Mouse (Mus musculus) liver, embryonic 12.5 days (tissue): ENCODE data around the gene Dner. TPM values are rescaled to one million over a fixed set of nuclear protein-coding genes. Genes with fewer than 3 reads are reported as not detected.

Experiments used
- ATAC-seq: fragments of 200-750 bp; cut with Nextera tagmentation; 2 replicates; pipeline ENCODE4 v1.8.0; 2017; ENCODE audit warnings: moderate number of reproducible peaks, mild to moderate bottlenecking, moderate library complexity
- H3K27ac ChIP-seq: fragments of 300-500 bp; sonication (generic); 2 replicates; pipeline ENCODE4 v1.5.1; 2016; ENCODE audit warnings: mild to moderate bottlenecking
- H3K27me3 ChIP-seq: fragments of 300-500 bp; sonication (generic); replicated peaks from 2 replicates; pipeline ENCODE4 v1.6.1; 2016; ENCODE audit warnings: mild to moderate bottlenecking, moderate library complexity
- H3K36me3 ChIP-seq: fragments of 300-500 bp; sonication (generic); 2 replicates; pipeline ENCODE4 v1.6.1; 2016; ENCODE audit warnings: mild to moderate bottlenecking, moderate library complexity
- H3K4me1 ChIP-seq: fragments of 300-500 bp; sonication (generic); 2 replicates; pipeline ENCODE4 v1.6.1; 2016
- H3K4me2 ChIP-seq: fragments of 300-500 bp; sonication (generic); 2 replicates; pipeline ENCODE4 v1.6.1; 2016; ENCODE audit warnings: mild to moderate bottlenecking, moderate library complexity
- H3K4me3 ChIP-seq: fragments of 300-500 bp; sonication (generic); 2 replicates; pipeline ENCODE4 v1.5.1; 2016; ENCODE audit warnings: mild to moderate bottlenecking, moderate library complexity
- H3K9ac ChIP-seq: fragments of 300-500 bp; sonication (generic); 2 replicates; pipeline ENCODE4 v1.6.1; 2016; ENCODE audit warnings: mild to moderate bottlenecking, moderate library complexity
- H3K9me3 ChIP-seq: fragments of 300-500 bp; sonication (generic); replicated peaks from 2 replicates; pipeline ENCODE4 v1.6.1; 2016; ENCODE audit warnings: mild to moderate bottlenecking, moderate library complexity
- WGBS: fragments of 180-500 bp; shearing (Covaris S2); methylation state at CpG from one replicate; pipeline ENCODE4 v1.1.7; 2016; ENCODE audit not compliant: insufficient replicate concordance; 5-methylcytosine and 5-hydroxymethylcytosine counted together
- polyA plus RNA-seq: library from polyadenylated mRNA; unstranded; fragments of >200 nt; fragmentation: Nextera tagmentation; extraction: Ambion mirVana; gene quantifications from 2 replicates; pipeline ENCODE4 v1.2.1, GENCODE M21; 2016

Dner gene
- 0.06 and 0.08 TPM in 2 replicates for polyA plus RNA-seq

DNA sequence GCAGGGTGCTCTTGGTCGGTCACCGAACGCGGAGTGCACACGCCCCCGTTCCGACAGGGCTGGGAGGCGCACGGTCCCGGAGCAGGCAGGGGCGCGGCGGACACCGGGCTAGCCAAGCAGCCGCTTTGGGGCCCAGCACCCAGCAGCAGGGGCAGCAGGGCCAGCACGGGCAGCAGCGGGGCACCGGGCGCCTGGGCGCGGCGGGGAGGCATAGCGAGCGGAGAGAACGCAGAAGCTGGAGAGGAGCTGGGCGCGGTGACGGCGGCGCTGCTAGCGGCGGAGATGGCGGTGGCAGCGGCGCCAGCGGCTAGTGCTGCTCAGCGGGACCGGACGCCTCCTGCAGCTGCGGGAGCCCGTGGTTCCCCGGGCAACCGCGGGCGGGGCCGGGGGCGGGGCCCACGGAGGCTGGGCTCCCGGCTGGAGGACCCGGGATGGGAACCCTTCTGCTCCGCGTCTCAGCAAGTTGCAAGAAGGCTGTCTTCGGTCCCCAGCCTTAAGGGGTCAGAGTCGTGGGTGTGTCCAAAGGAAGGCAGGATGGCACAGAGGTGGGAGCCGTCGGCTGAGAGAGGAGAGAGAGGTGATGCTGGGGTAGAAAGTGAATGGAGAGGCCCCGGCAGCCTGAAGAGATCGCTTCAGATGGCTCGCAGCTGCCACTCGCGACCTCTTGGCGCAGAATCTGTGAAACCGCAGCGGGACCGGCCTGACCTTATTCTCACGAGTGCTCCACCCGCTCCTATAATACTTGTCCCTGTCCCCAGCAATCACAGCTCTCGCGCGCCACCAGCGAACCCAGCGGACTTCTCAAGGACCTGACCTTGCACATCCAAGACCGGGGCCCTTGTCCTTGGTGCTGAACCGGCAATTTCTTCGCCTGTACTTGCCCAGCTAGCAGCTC, at the start of gene Dner:
TSS of gene Dner (minus strand) at position 705 of the 895 bp plus-strand sequence.
- H3K27me3 ChIP-seq: peaks cover 37% of the 10 kb centered on the region
- no peaks in the 10 kb centered on the region for H3K9me3 ChIP-seq
- H3K4me2 ChIP-seq: peak within 1 kb of the TSS; percentile 66
- H3K4me1 ChIP-seq: no peaks in the 10 kb centered on the region
- H3K36me3 ChIP-seq: no peaks in the 10 kb centered on the region
- peak; percentile 30; the same call in 1 of the 2 replicates for ATAC-seq
- 2% methylated on average over 74 of the region's 75 CpGs for WGBS
- H3K4me3 ChIP-seq: peak within 1 kb of the TSS; percentile 44
- H3K9ac ChIP-seq: no peak within 1 kb of the TSS
- H3K27ac ChIP-seq: no peak within 1 kb of the TSS

GRCm38 (mm10) chr1:84742156-84742555, 46.1 kb upstream of the Dner start:
- ATAC-seq: no peak
- Histone ChIP-seq H3K4me3 (no peak overlapping the region), H3K27me3 (no peaks in the 10 kb centered on the region), H3K36me3 (peaks cover 74% of the 10 kb centered on the region), H3K4me1 (no peaks in the 10 kb centered on the region), H3K9ac (no peak overlapping the region), H3K4me2 (no peak overlapping the region), H3K27ac (no peak overlapping the region), H3K9me3 (no peaks in the 10 kb centered on the region)
- 90% methylated on average over 3 of the region's 3 CpGs for WGBS

DNA sequence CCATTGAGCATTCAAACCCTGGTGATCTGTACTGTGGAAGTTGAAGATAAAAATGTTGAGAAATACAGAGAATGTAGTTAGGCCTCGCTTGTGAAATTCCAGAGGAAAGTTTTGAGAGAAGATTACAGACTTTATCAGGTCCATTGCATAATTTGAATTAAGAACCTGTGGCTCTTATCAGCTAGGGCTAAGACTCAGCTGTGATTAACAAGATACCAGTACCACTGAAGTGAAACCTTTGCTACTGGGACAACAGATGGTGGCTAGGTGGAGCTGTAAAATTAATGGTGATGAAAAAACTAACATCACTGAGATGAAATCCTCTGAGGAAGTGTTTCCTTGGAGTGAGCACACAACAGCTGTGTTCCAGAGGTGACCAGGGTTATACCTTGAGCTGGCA, 44.1 kb upstream of the Dner start:
- Histone ChIP-seq H3K4me3 (no peak overlapping the region), H3K27ac (no peak overlapping the region), H3K36me3 (peaks cover 74% of the 10 kb centered on the region), H3K4me2 (no peak overlapping the region), H3K9ac (no peak overlapping the region), H3K4me1 (no peaks in the 10 kb centered on the region), H3K9me3 (no peaks in the 10 kb centered on the region), H3K27me3 (no peaks in the 10 kb centered on the region)
- WGBS: 67% methylated on average over 1 of the region's 1 CpGs
- no peak for ATAC-seq

- ATAC-seq: no peak
- Histone ChIP-seq H3K27ac (no peak overlapping the region), H3K4me1 (no peaks in the 10 kb centered on the region), H3K36me3 (peaks cover 73% of the 10 kb centered on the region), H3K9ac (no peak overlapping the region), H3K4me3 (no peak overlapping the region), H3K9me3 (no peaks in the 10 kb centered on the region), H3K4me2 (no peak overlapping the region), H3K27me3 (no peaks in the 10 kb centered on the region)
- WGBS: 72% methylated on average over 1 of the region's 1 CpGs
Measured at GRCm38 (mm10) chr1:84737097-84737496, 41.1 kb upstream of the Dner start.

DNA sequence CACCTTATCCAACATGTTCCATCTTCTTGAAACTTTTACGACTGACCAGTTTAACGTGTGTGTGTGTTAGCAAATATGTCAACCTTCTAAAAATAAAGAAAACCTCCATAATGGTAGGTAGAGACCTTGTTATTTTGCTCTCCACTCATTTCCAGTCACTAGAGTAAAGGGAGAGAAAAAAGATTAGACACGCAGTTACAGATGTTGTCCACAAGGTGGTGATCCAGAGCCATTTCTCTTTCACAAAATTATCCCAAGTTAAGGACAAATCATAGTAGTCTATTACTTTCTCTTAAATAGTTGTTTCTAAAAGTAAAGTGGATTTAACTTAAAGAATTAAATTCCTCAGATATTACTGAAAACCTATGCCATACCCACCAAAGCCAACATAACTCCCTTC, 37.8 kb upstream of the Dner start:
- Histone ChIP-seq H3K4me1 (no peaks in the 10 kb centered on the region), H3K9ac (no peak overlapping the region), H3K4me3 (no peak overlapping the region), H3K36me3 (peaks cover 73% of the 10 kb centered on the region), H3K9me3 (no peaks in the 10 kb centered on the region), H3K4me2 (no peak overlapping the region), H3K27me3 (no peaks in the 10 kb centered on the region), H3K27ac (no peak overlapping the region)
- ATAC-seq: no peak
- WGBS: 58% methylated on average over 3 of the region's 3 CpGs

DNA sequence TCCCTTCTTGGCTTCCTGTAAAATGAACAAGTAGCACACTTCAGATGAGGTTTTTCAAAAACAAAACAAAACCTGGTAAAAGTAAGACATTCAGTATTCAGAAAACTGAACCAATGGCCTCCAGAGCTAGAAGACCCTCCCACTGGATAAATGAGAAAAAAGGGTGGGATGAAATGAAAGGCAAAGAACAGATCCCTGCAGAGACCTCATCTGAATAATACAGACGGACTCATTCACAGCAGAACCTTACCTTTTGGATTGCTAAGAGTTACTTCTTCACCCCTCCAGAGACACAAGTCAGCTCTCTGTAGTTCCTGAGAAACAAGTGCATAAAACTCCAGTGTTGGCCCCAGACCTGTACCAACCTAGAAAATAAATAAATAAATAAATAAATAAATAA, 35.7 kb upstream of the Dner start:
- Histone ChIP-seq H3K36me3 (peaks cover 73% of the 10 kb centered on the region), H3K4me1 (no peaks in the 10 kb centered on the region), H3K4me2 (no peak overlapping the region), H3K27ac (no peak overlapping the region), H3K9me3 (no peaks in the 10 kb centered on the region), H3K9ac (no peak overlapping the region), H3K4me3 (no peak overlapping the region), H3K27me3 (no peaks in the 10 kb centered on the region)
- no peak for ATAC-seq
- WGBS: 88% methylated on average over 1 of the region's 1 CpGs

GRCm38 (mm10) chr1:84722841-84723240, 26.8 kb upstream of the Dner start:
- Histone ChIP-seq H3K4me3 (no peak overlapping the region), H3K27ac (no peak overlapping the region), H3K36me3 (peaks cover 57% of the 10 kb centered on the region), H3K27me3 (no peaks in the 10 kb centered on the region), H3K4me2 (no peak overlapping the region), H3K9me3 (no peaks in the 10 kb centered on the region), H3K4me1 (no peaks in the 10 kb centered on the region), H3K9ac (no peak overlapping the region)
- no peak for ATAC-seq

GRCm38 (mm10) chr1:84722371-84722770, 26.4 kb upstream of the Dner start:
- Histone ChIP-seq H3K4me3 (no peak overlapping the region), H3K27ac (no peak overlapping the region), H3K9ac (no peak overlapping the region), H3K36me3 (peaks cover 53% of the 10 kb centered on the region), H3K4me1 (no peaks in the 10 kb centered on the region), H3K9me3 (no peaks in the 10 kb centered on the region), H3K27me3 (no peaks in the 10 kb centered on the region), H3K4me2 (no peak overlapping the region)
- no peak for ATAC-seq
- WGBS: 84% methylated on average over 3 of the region's 3 CpGs

DNA sequence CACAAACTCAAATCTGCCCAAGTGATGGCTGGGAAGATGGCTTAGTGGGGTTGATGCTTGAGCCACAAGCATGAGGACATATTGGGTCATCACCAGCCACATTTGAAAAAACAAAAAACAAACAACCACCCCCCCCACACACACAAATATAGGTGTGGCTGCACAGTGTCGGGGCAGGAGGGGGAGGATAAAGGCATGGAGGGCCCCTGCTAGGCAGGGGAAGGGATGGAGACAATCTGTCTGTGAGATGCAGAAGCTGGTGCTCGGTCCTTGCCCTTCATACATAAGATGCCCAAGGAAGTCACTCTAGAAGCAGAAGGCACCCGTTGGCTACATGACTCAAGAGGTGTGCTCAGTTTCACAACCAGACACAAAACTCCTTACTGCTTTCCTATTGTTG, 25.9 kb upstream of the Dner start:
- no peaks in the 10 kb centered on the region for H3K27me3 ChIP-seq
- whole genome bisulfite sequencing: 81% methylated on average over 3 of the region's 3 CpGs
- H3K36me3 ChIP-seq: peaks cover 48% of the 10 kb centered on the region
- H3K4me2 ChIP-seq: no peak overlapping the region
- no peak overlapping the region for H3K9ac ChIP-seq
- no peak for ATAC-seq
- no peak overlapping the region for H3K27ac ChIP-seq
- no peak overlapping the region for H3K4me3 ChIP-seq
- H3K9me3 ChIP-seq: no peaks in the 10 kb centered on the region
- H3K4me1 ChIP-seq: no peaks in the 10 kb centered on the region

- H3K9me3 ChIP-seq: no peaks in the 10 kb centered on the region
- no peak for ATAC-seq
- WGBS: 20% methylated on average over 31 of the region's 31 CpGs
- H3K27me3 ChIP-seq: peaks cover 15% of the 10 kb centered on the region; the same call in 1 of the 2 replicates
- H3K4me3 ChIP-seq: no peak overlapping the region
- H3K4me2 ChIP-seq: no peak overlapping the region
- H3K4me1 ChIP-seq: no peaks in the 10 kb centered on the region
- no peak overlapping the region for H3K27ac ChIP-seq
- H3K9ac ChIP-seq: no peak overlapping the region
- no peaks in the 10 kb centered on the region for H3K36me3 ChIP-seq
Measured at GRCm38 (mm10) chr1:84709810-84710785, 14.1 kb upstream of the Dner start.

GRCm38 (mm10) chr1:84709406-84709805, 13.4 kb upstream of the Dner start:
- no peak overlapping the region for H3K4me2 ChIP-seq
- no peaks in the 10 kb centered on the region for H3K9me3 ChIP-seq
- no peak for ATAC-seq
- H3K9ac ChIP-seq: no peak overlapping the region
- H3K27ac ChIP-seq: no peak overlapping the region
- H3K4me1 ChIP-seq: no peaks in the 10 kb centered on the region
- WGBS: 40% methylated on average over 5 of the region's 5 CpGs
- peaks cover 15% of the 10 kb centered on the region; the same call in 1 of the 2 replicates for H3K27me3 ChIP-seq
- H3K36me3 ChIP-seq: no peaks in the 10 kb centered on the region
- H3K4me3 ChIP-seq: no peak overlapping the region

DNA sequence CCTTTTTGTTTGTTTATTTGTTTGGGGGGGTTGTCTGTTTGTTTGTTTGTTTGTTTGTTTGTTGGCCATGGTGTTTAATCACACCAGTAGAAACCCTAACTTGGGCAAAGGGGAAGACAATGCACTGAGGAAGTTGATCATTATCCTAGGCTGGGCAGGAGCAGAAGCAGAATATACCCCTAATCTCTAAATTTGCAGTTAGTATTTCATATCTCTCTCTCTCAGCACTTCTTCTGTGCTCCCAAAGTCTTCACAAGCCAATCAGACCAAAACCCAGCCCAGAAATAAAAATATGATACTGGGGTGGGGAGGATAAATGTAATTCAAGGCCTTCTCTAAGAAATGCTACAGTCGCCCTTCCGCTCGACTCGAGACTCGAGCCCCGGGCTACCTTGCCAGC, 4.2 kb upstream of the Dner start:
- no peak overlapping the region for H3K4me3 ChIP-seq
- WGBS: 80% methylated on average over 6 of the region's 6 CpGs
- H3K4me1 ChIP-seq: no peaks in the 10 kb centered on the region
- no peak overlapping the region for H3K27ac ChIP-seq
- H3K27me3 ChIP-seq: peaks cover 21% of the 10 kb centered on the region
- no peaks in the 10 kb centered on the region for H3K9me3 ChIP-seq
- ATAC-seq: no peak
- no peak overlapping the region for H3K4me2 ChIP-seq
- no peaks in the 10 kb centered on the region for H3K36me3 ChIP-seq
- H3K9ac ChIP-seq: no peak overlapping the region
